Mouse (Mus musculus) C2C12 (cell line): ENCODE measurements at regions not wholly inside any gene's neighbourhood (a gene's known extent, or its start where the extent isn't known, plus 50 kb on each side); places are given as distances from the start of the nearest gene placed in this dataset.
"Not testable (repeated sequence)": the region's sequence is repeated elsewhere in the genome, so short reads cannot be mapped to it uniquely, and the experiment has no call there.

Source experiments
- H3K27me3 ChIP-seq: one replicate; pipeline ENCODE4 v1.6.1; 2011; ENCODE audit not compliant: control insufficient read depth, insufficient read depth, insufficient read length
- H3K36me3 ChIP-seq: one replicate; pipeline ENCODE4 v1.6.1; 2011; ENCODE audit not compliant: control insufficient read depth, insufficient read depth
- H3K4me3 ChIP-seq: one replicate; pipeline ENCODE4 v1.5.1; 2011; ENCODE audit warnings: mild to moderate bottlenecking, control low read depth; ENCODE audit not compliant: poor library complexity, insufficient read depth, severe bottlenecking
- H3K79me2 ChIP-seq: one replicate; pipeline ENCODE4 v1.6.1; 2011; ENCODE audit not compliant: control insufficient read depth, insufficient read depth
- H3K79me3 ChIP-seq: one replicate; pipeline ENCODE4 v1.6.1; 2011; ENCODE audit warnings: low read depth, control low read depth
- H3ac ChIP-seq: one replicate; pipeline ENCODE3; 2011; ENCODE audit warnings: low read depth; ENCODE audit not compliant: control insufficient read depth, insufficient read length
- CEBPB ChIP-seq: IDR thresholded peaks from one replicate; pipeline ENCODE4 v1.6.1; 2011; ENCODE audit warnings: low read depth, mild to moderate bottlenecking, control low read depth, moderate library complexity
- CTCF ChIP-seq: IDR thresholded peaks from one replicate; pipeline ENCODE4 v1.5.1; 2011; ENCODE audit not compliant: control insufficient read depth, insufficient read depth, insufficient read length
- FOSL1 ChIP-seq: IDR thresholded peaks from one replicate; pipeline ENCODE4 v1.8.0; 2011; ENCODE audit warnings: mild to moderate bottlenecking, low read length; ENCODE audit not compliant: poor library complexity, insufficient read depth, severe bottlenecking
- MAX ChIP-seq: IDR thresholded peaks from one replicate; pipeline ENCODE4 v1.6.1; 2011; ENCODE audit warnings: mild to moderate bottlenecking, control low read depth
- MYOD1 ChIP-seq: IDR thresholded peaks from one replicate; pipeline ENCODE4 v1.6.1; 2011; ENCODE audit warnings: low read depth; ENCODE audit not compliant: control insufficient read depth, insufficient read length
- MYOG ChIP-seq: IDR thresholded peaks from one replicate; pipeline ENCODE4 v1.6.1; 2011; ENCODE audit not compliant: control insufficient read depth, insufficient read length; ENCODE audit errors: extremely low read depth
- USF1 ChIP-seq: IDR thresholded peaks from one replicate; pipeline ENCODE4 v1.6.1; 2011; ENCODE audit warnings: low read depth, mild to moderate bottlenecking, control low read depth, moderate library complexity

- no peak for TF ChIP-seq CEBPB
- no peak for TF ChIP-seq MYOD1
- TF ChIP-seq FOSL1 = no peak
- TF ChIP-seq USF1 = no peak
- TF ChIP-seq MYOG = no peak
- no peak for TF ChIP-seq CTCF
- no peak for TF ChIP-seq MAX
- Histone ChIP-seq H3K79me3 (no peaks in the 10 kb centered on the region), H3K79me2 (no peaks in the 10 kb centered on the region), H3K36me3 (no peaks in the 10 kb centered on the region), H3ac (no peak overlapping the region), H3K27me3 (no peaks in the 10 kb centered on the region), H3K4me3 (no peak overlapping the region)
Observed at GRCm38 (mm10) chr2:166450964-166451363, 262.7 kb downstream of the Prex1 start.

- Histone ChIP-seq H3ac (no peak overlapping the region), H3K27me3 (no peaks in the 10 kb centered on the region), H3K4me3 (no peak overlapping the region), H3K79me2 (no peaks in the 10 kb centered on the region), H3K36me3 (no peaks in the 10 kb centered on the region), H3K79me3 (no peaks in the 10 kb centered on the region)
- TF ChIP-seq CTCF (no peak), MYOG (no peak), MYOD1 (no peak), USF1 (no peak), FOSL1 (no peak), MAX (no peak), CEBPB (no peak)
Observed at GRCm38 (mm10) chr2:166450380-166450779, 263.3 kb downstream of the Prex1 start.

- no peaks in the 10 kb centered on the region for H3K79me2 ChIP-seq
- H3K27me3 ChIP-seq = no peaks in the 10 kb centered on the region
- H3K79me3 ChIP-seq = no peaks in the 10 kb centered on the region
- no peak for TF ChIP-seq MYOG
- no peak for TF ChIP-seq MYOD1
- TF ChIP-seq MAX = no peak
- TF ChIP-seq USF1 = no peak
- no peak for TF ChIP-seq CTCF
- no peak for TF ChIP-seq CEBPB
- no peak for TF ChIP-seq FOSL1
- H3K4me3 ChIP-seq = no peak overlapping the region
- no peaks in the 10 kb centered on the region for H3K36me3 ChIP-seq
- no peak overlapping the region for H3ac ChIP-seq
Observed at GRCm38 (mm10) chr2:166448724-166449123, 264.9 kb downstream of the Prex1 start.

GRCm38 (mm10) chr2:166448161-166448560, 265.5 kb downstream of the Prex1 start:
- Histone ChIP-seq H3K4me3 (no peak overlapping the region), H3ac (no peak overlapping the region), H3K79me3 (no peaks in the 10 kb centered on the region), H3K79me2 (no peaks in the 10 kb centered on the region), H3K27me3 (no peaks in the 10 kb centered on the region), H3K36me3 (no peaks in the 10 kb centered on the region)
- TF ChIP-seq USF1 = no peak
- TF ChIP-seq CTCF = no peak
- TF ChIP-seq MYOD1 = no peak
- no peak for TF ChIP-seq CEBPB
- no peak for TF ChIP-seq MYOG
- TF ChIP-seq FOSL1 = no peak
- no peak for TF ChIP-seq MAX

- no peak for TF ChIP-seq MAX
- TF ChIP-seq MYOG = no peak
- no peak for TF ChIP-seq CEBPB
- no peak for TF ChIP-seq CTCF
- TF ChIP-seq USF1 = no peak
- TF ChIP-seq FOSL1 = no peak
- TF ChIP-seq MYOD1 = no peak
- Histone ChIP-seq H3K79me2 (no peaks in the 10 kb centered on the region), H3ac (no peak overlapping the region), H3K4me3 (no peak overlapping the region), H3K79me3 (no peaks in the 10 kb centered on the region), H3K27me3 (no peaks in the 10 kb centered on the region), H3K36me3 (no peaks in the 10 kb centered on the region)
Observed at GRCm38 (mm10) chr2:166446536-166446935, 267.1 kb downstream of the Prex1 start.

- H3K79me2 ChIP-seq, H3K4me3 ChIP-seq, H3K27me3 ChIP-seq, H3K36me3 ChIP-seq, H3ac ChIP-seq, H3K79me3 ChIP-seq: not testable (repeated sequence)
Observed at GRCm38 (mm10) chr2:166445824-166446223, 267.8 kb downstream of the Prex1 start.
